Mouse (Mus musculus) stomach, embryonic 16.5 days (tissue): Measurements from ENCODE around the gene Nrm. TPM values are rescaled to one million over a fixed set of nuclear protein-coding genes. Genes with fewer than 3 reads are reported as not detected.
A peak's percentile ranks its signal among the peaks of the same experiment; 100 is the strongest.

Source experiments
- ATAC-seq: fragments of 200-750 bp; cut with Nextera tagmentation; 2 replicates; pipeline ENCODE4 v1.8.0; 2017; ENCODE audit warnings: moderate number of reproducible peaks, moderate TSS enrichment; ENCODE audit not compliant: insufficient read depth, low FRiP score
- H3K27ac ChIP-seq: fragments of 300-500 bp; sonication (generic); 2 replicates; pipeline ENCODE4 v1.5.1; 2014; ENCODE audit warnings: low read length
- H3K27me3 ChIP-seq: fragments of 300-500 bp; sonication (generic); 2 replicates; pipeline ENCODE4 v1.6.1; 2014; ENCODE audit warnings: low read length, control low read depth, mixed read lengths; ENCODE audit not compliant: control insufficient read depth, insufficient read depth
- H3K36me3 ChIP-seq: fragments of 300-500 bp; sonication (generic); 2 replicates; pipeline ENCODE4 v1.6.1; 2014; ENCODE audit warnings: low read length; ENCODE audit not compliant: control insufficient read depth, insufficient read depth
- H3K4me1 ChIP-seq: fragments of 300-500 bp; sonication (generic); 2 replicates; pipeline ENCODE4 v1.6.1; 2014; ENCODE audit warnings: low read length, control low read depth, mixed read lengths; ENCODE audit not compliant: control insufficient read depth, insufficient read depth
- H3K4me2 ChIP-seq: fragments of 300-500 bp; sonication (generic); 2 replicates; pipeline ENCODE4 v1.6.1; 2014; ENCODE audit warnings: low read depth, low read length, mixed read lengths
- H3K4me3 ChIP-seq: fragments of 300-500 bp; sonication (generic); replicated peaks from 2 replicates; pipeline ENCODE4 v1.5.1; 2014; ENCODE audit warnings: mild to moderate bottlenecking, low read length
- H3K9ac ChIP-seq: fragments of 300-500 bp; sonication (generic); 2 replicates; pipeline ENCODE4 v1.6.1; 2014; ENCODE audit warnings: low read length
- H3K9me3 ChIP-seq: fragments of 300-500 bp; sonication (generic); replicated peaks from 2 replicates; pipeline ENCODE4 v1.6.1; 2016; ENCODE audit warnings: low read length, control low read depth; ENCODE audit not compliant: control insufficient read depth
- WGBS: fragments of 180-500 bp; shearing (Covaris S2); extraction: QIAGEN DNeasy Blood & Tissue Kit; methylation state at CpG from one replicate; pipeline ENCODE4 v1.1.7; 2014; 5-methylcytosine and 5-hydroxymethylcytosine counted together
- polyA plus RNA-seq: library from polyadenylated mRNA; unstranded; fragments of >200 nt; fragmentation: Nextera tagmentation; extraction: Ambion mirVana; gene quantifications from 2 replicates; pipeline ENCODE4 v1.2.1, GENCODE M21; 2015

Nrm gene
- polyA plus RNA-seq, 1 experiment from 2014 or later, result 48.9 TPM

- Histone ChIP-seq H3K4me1 (peaks cover 26% of the 10 kb centered on the region; the same call in 1 of the 2 replicates), H3K27me3 (no peaks in the 10 kb centered on the region), H3K27ac (no peak overlapping the region), H3K4me3 (no peak overlapping the region), H3K36me3 (no peaks in the 10 kb centered on the region), H3K9ac (no peak overlapping the region), H3K9me3 (no peaks in the 10 kb centered on the region), H3K4me2 (no peak overlapping the region)
- WGBS, result 69% methylated on average over 5 of the region's 5 CpGs
- no peak for ATAC-seq
Observed at GRCm38 (mm10) chr17:35820111-35820510, 41.0 kb upstream of the Nrm start.

GRCm38 (mm10) chr17:35821439-35822430, 39.4 kb upstream of the Nrm start, which contains the start of gene Ier3:
Ier3 (plus strand) TSS chr17:35821684.
- WGBS, result under 1% methylated on average over 62 of the region's 62 CpGs
- Histone ChIP-seq H3K4me3 (peak within 1 kb of the TSS; percentile 78), H3K27me3 (no peaks in the 10 kb centered on the region), H3K36me3 (0 out of 2 replicates have a peak, but pooled peaks cover 2% of the 10 kb centered on the region), H3K27ac (peak within 1 kb of the TSS; percentile 86), H3K9ac (peak within 1 kb of the TSS; percentile 83), H3K9me3 (no peaks in the 10 kb centered on the region), H3K4me2 (peak within 1 kb of the TSS; percentile 98), H3K4me1 (peaks cover 15% of the 10 kb centered on the region; the same call in 1 of the 2 replicates)
- ATAC-seq, result peak; percentile 83

- Histone ChIP-seq H3K4me2 (peak overlapping the region; percentile 98), H3K27ac (peak overlapping the region; percentile 86), H3K27me3 (no peaks in the 10 kb centered on the region), H3K36me3 (peaks cover 9% of the 10 kb centered on the region; the same call in 1 of the 2 replicates), H3K9me3 (no peaks in the 10 kb centered on the region), H3K4me1 (peaks cover 12% of the 10 kb centered on the region; the same call in 1 of the 2 replicates), H3K4me3 (peak overlapping the region; percentile 78), H3K9ac (peak overlapping the region; percentile 83)
- no peak; the same call in 1 of the 2 replicates for ATAC-seq
- 4% methylated on average over 11 of the region's 11 CpGs for WGBS
Observed at GRCm38 (mm10) chr17:35822564-35822963, 38.6 kb upstream of the Nrm start.

GRCm38 (mm10) chr17:35822964-35823937, 37.9 kb upstream of the Nrm start, which contains the start of gene Flot1:
Flot1 (plus strand) TSS chr17:35823230.
- H3K4me3 ChIP-seq, result peak within 1 kb of the TSS; percentile 78
- no peaks in the 10 kb centered on the region for H3K27me3 ChIP-seq
- H3K27ac ChIP-seq, result peak within 1 kb of the TSS; percentile 86
- WGBS, result under 1% methylated on average over 47 of the region's 47 CpGs
- H3K9ac ChIP-seq, result peak within 1 kb of the TSS; percentile 83
- H3K4me1 ChIP-seq, result peaks cover 12% of the 10 kb centered on the region; the same call in 1 of the 2 replicates
- H3K9me3 ChIP-seq, result no peaks in the 10 kb centered on the region
- peak within 1 kb of the TSS; percentile 98 for H3K4me2 ChIP-seq
- H3K36me3 ChIP-seq, result peaks cover 14% of the 10 kb centered on the region
- peak; percentile 86 for ATAC-seq

- no peaks in the 10 kb centered on the region for H3K9me3 ChIP-seq
- no peaks in the 10 kb centered on the region for H3K27me3 ChIP-seq
- no peak for ATAC-seq
- H3K4me1 ChIP-seq, result peaks cover 12% of the 10 kb centered on the region; the same call in 1 of the 2 replicates
- H3K4me2 ChIP-seq, result 0 out of 2 replicates have a peak overlapping the region, but pooled peaks have one; percentile 98
- peak overlapping the region; percentile 78; the same call in 1 of the 2 replicates for H3K4me3 ChIP-seq
- 68% methylated on average over 7 of the region's 7 CpGs for WGBS
- peaks cover 14% of the 10 kb centered on the region for H3K36me3 ChIP-seq
- H3K9ac ChIP-seq, result no peak overlapping the region; the same call in 1 of the 2 replicates
- no peak overlapping the region for H3K27ac ChIP-seq
Observed at GRCm38 (mm10) chr17:35824402-35824801, 36.7 kb upstream of the Nrm start.

- WGBS, result 87% methylated on average over 13 of the region's 13 CpGs
- H3K36me3 ChIP-seq, result peaks cover 14% of the 10 kb centered on the region
- no peaks in the 10 kb centered on the region for H3K27me3 ChIP-seq
- H3K27ac ChIP-seq, result no peak overlapping the region
- no peak overlapping the region for H3K9ac ChIP-seq
- H3K4me1 ChIP-seq, result peaks cover 16% of the 10 kb centered on the region
- no peak overlapping the region for H3K4me3 ChIP-seq
- no peak for ATAC-seq
- no peaks in the 10 kb centered on the region for H3K9me3 ChIP-seq
- no peak overlapping the region for H3K4me2 ChIP-seq
Observed at GRCm38 (mm10) chr17:35825109-35825850, 35.8 kb upstream of the Nrm start.

- ATAC-seq, result peak; percentile 82
- H3K9me3 ChIP-seq, result no peaks in the 10 kb centered on the region
- H3K27ac ChIP-seq, result peak overlapping the region; percentile 63
- no peaks in the 10 kb centered on the region for H3K27me3 ChIP-seq
- H3K4me1 ChIP-seq, result peaks cover 24% of the 10 kb centered on the region
- H3K36me3 ChIP-seq, result peaks cover 23% of the 10 kb centered on the region
- WGBS, result under 1% methylated on average over 21 of the region's 21 CpGs
- peak overlapping the region; percentile 49 for H3K9ac ChIP-seq
- peak overlapping the region; percentile 42 for H3K4me2 ChIP-seq
- no peak overlapping the region; the same call in 1 of the 2 replicates for H3K4me3 ChIP-seq
Observed at GRCm38 (mm10) chr17:35829737-35830136, 31.4 kb upstream of the Nrm start.
